Mouse (Mus musculus) urinary bladder, adult 2 months (tissue): Measurements from ENCODE around the gene B4galt5. TPM values are rescaled to one million over a fixed set of nuclear protein-coding genes. Genes with fewer than 3 reads are reported as not detected.

Source experiments
- DNase-seq: peaks from one replicate; pipeline ENCODE4 v3.0.0; 2022; ENCODE audit warnings: low spot score
- polyA plus RNA-seq: library from polyadenylated mRNA; depleted of rRNA; stranded (reverse); fragments of >200 nt; gene quantifications from 2 replicates; pipeline ENCODE4 v1.2.3, GENCODE M21; 2012; rRNA removed

Gene B4galt5
- polyA plus RNA-seq, 1 experiment = 12.6 TPM

GRCm38 (mm10) chr2:167253476-167253875 is 95.5 kb downstream of the B4galt5 start:
- no peak for DNase-seq

DNA sequence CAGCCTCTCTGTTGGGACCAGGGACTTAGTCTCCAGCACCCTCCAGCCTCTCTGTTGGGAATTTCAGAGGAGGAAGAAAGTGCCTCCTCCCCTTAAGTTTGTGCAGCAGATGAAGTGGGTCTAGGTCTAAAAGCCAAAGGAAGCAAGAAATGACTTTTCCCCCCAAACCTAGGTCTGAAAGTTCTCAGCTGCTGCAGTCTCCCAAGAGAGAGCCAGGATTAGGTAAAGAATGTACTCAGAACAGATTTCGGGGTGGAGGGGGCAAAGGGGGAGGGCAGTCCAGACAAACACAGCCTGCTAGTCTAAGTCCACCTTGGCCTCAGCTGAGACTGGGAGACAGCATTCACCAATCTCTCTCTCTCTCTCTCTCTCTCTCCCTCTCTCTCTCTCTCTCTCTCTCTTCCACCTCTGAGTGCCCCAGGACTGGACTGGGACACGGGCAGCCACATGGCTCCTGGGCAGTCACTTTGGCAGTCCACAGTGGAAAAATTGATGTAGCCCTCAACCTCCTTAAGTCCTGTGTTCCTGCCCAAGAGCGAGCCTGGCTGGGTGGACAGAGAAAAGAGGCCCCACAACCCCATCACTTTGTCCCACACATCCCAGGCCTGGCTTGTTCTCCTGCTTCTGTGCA is 96.8 kb downstream of the B4galt5 start:
- no peak for DNase-seq

DNA sequence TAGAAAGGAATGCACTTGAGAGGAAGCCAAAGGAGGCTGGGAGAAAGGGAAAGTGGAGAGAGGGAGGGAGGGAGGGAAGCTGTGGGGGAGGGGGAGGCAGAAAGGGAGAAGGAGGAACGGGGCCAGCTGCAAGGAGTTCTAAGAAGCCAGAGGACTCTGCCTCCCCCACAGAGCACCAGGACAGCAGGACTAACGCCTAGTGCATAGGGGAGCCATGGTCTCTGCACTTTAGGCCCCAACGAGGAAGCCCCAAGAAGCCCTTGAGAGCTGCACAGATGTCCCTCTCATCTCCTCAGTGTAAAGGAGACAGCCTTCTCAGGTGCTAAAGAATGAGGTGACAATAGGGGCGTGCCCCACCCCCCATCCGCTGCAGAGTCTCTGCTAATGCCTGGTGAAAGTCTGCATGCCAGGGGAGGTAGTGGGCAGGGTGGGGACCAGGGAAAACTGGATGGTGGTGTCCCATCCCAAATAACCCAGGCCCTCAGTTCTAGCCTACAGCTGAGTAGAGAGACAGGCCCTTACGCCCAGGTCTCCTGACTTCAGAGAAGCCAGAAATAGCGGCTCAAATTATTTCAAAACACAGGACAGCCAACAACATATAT is 98.1 kb downstream of the B4galt5 start:
- no peak for DNase-seq

DNA sequence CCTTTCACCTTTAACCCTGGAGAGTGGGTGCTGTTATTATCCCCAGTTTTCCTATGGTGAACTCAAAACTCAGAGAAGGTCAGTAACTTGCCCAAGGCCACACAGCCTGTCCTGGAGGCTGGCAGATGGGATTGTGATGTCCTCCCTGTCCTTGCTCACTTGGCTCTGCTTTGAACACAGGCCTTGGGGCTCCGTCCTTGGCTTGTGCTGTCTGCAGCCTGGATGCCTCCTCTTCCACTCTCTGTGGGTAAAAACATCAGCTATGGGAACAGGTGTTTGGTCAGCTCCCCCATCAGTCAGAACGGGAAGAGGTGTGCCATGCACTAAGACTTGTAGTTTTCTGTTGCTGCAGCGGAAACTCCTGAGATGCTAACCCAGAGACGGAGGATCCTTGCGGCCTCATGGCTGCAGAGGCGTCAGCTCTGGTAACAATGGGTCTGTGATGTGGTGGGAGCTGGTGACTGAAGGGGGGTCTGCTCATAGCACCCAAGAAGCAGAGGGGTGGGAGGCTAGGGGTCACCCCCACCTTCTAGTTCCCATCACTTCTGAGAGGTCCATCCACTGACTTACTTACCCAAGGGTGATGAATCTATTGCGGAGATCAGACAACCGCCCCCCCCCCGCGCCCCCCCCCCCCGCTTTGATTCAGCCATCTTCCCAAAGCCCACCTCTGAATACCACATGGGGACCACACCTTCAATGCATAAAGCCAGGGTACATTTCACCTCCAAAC is 98.8 kb downstream of the B4galt5 start:
- no peak for DNase-seq

DNA sequence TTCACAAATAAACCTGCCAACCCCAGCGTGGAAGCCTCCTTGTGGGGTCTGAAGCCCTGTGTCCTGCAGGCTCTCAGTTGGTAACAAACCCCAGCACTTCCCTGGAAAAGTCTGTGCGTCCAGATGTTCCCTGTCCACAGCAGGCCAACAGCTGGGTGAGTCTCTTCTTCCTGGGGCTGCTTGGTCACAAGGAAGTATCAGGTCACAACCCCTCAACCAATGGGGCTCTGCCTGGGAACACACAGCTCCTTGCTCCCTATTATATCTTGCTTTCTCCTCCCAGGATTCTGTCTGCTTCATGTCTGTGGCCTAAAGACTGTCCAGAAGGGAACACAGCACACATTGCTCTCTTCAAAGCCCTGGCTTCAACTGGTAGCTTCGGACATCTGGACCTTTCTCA is 99.4 kb downstream of the B4galt5 start:
- DNase-seq = no peak

Other genes starting within 250 kb of the B4galt5 start
- gene Kcnb1, start 159.0 kb downstream of the B4galt5 start, polyA plus RNA-seq = 6.7 and 11.9 TPM in 2 replicates
- gene Ptgis, start 108.6 kb downstream of the B4galt5 start, polyA plus RNA-seq = 98.4 and 106 TPM in 2 replicates
- gene Slc9a8, start 72.5 kb upstream of the B4galt5 start, polyA plus RNA-seq = 35.8 and 40.0 TPM in 2 replicates
- 78.6 and 81.3 TPM in 2 replicates for gene Rnf114, start 143.5 kb upstream of the B4galt5 start, polyA plus RNA-seq
- gene Spata2, start 143.7 kb upstream of the B4galt5 start, polyA plus RNA-seq = 15.1 and 15.2 TPM in 2 replicates
- gene Snai1, start 189.0 kb upstream of the B4galt5 start, polyA plus RNA-seq = 21.3 and 31.0 TPM in 2 replicates